Mouse (Mus musculus): Measurements from ENCODE around the gene Col2a1. TPM values are rescaled to one million over a fixed set of nuclear protein-coding genes. Genes with fewer than 3 reads are reported as not detected.

Gene Col2a1
- polyA plus RNA-seq, 1 experiment from 2014 or later, result 208 TPM

- no peak for DNase-seq (ENCODE audit: low spot score)
- Histone ChIP-seq H3K36me3 (ENCODE audit: control insufficient read depth, insufficient read depth, low read length) (peaks cover 8% of the 10 kb centered on the region), H3K9me3 (ENCODE audit: control insufficient read depth, low read length) (no peaks in the 10 kb centered on the region), H3K27me3 (ENCODE audit: control insufficient read depth, insufficient read depth, low read length) (no peaks in the 10 kb centered on the region), H3K4me3 (ENCODE audit: low read depth, low read length) (no peak overlapping the region), H3K4me1 (ENCODE audit: control insufficient read depth, insufficient read depth, low read length) (peaks cover 26% of the 10 kb centered on the region), H3K4me2 (ENCODE audit: low read depth) (peak overlapping the region; percentile 4; the same call in 1 of the 2 replicates), H3K27ac (ENCODE audit: low read depth, low read length) (peak overlapping the region; percentile 42; the same call in 1 of the 2 replicates), H3K9ac (ENCODE audit: low read length) (peak overlapping the region; percentile 18; the same call in 1 of the 2 replicates)
- WGBS, result 27% methylated on average over 13 of the region's 13 CpGs
- no peak for ATAC-seq (ENCODE audit: insufficient read depth, low FRiP score, low TSS enrichment)
Observed at GRCm38 (mm10) chr15:97999546-97999945, 4.9 kb downstream of the Col2a1 start.

DNA sequence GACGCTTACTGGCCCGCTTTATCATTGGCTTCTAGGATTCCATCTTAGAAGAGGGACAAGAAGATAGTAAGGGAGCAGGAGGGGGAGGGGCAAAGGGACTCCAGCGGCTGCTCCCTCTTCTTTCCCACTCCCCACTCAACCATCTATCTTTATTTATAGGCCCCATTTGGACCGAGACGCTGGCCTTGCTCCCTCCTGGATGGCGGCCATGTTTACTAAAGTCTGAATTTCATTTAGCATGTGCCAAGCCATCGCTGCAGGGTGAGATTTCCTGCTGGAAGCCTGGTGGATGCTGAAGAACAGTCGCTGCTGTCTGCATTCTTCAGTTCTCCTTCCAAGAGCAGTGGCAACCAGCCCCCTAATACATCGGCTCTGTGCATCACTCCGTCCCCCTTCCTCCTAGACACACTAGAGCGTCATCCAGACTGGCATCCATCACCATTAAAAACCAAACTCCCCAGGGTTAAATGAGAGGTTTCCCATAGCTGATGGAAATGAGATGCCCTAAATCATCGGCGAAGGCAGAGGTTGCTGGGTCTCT is 7.7 kb downstream of the Col2a1 start:
- H3K9ac ChIP-seq (ENCODE audit: low read length), result no peak overlapping the region
- H3K4me3 ChIP-seq (ENCODE audit: low read depth, low read length), result no peak overlapping the region
- no peak overlapping the region for H3K27ac ChIP-seq (ENCODE audit: low read depth, low read length)
- 74% methylated on average over 13 of the region's 13 CpGs for whole genome bisulfite sequencing
- DNase-seq (ENCODE audit: low spot score) (no peak), ATAC-seq (ENCODE audit: insufficient read depth, low FRiP score, low TSS enrichment) (no peak)
- peaks cover 10% of the 10 kb centered on the region for H3K36me3 ChIP-seq (ENCODE audit: control insufficient read depth, insufficient read depth, low read length)
- H3K4me1 ChIP-seq (ENCODE audit: control insufficient read depth, insufficient read depth, low read length), result peaks cover 40% of the 10 kb centered on the region
- no peak overlapping the region for H3K4me2 ChIP-seq (ENCODE audit: low read depth)
- H3K9me3 ChIP-seq (ENCODE audit: control insufficient read depth, low read length), result no peaks in the 10 kb centered on the region
- H3K27me3 ChIP-seq (ENCODE audit: control insufficient read depth, insufficient read depth, low read length), result no peaks in the 10 kb centered on the region

DNA sequence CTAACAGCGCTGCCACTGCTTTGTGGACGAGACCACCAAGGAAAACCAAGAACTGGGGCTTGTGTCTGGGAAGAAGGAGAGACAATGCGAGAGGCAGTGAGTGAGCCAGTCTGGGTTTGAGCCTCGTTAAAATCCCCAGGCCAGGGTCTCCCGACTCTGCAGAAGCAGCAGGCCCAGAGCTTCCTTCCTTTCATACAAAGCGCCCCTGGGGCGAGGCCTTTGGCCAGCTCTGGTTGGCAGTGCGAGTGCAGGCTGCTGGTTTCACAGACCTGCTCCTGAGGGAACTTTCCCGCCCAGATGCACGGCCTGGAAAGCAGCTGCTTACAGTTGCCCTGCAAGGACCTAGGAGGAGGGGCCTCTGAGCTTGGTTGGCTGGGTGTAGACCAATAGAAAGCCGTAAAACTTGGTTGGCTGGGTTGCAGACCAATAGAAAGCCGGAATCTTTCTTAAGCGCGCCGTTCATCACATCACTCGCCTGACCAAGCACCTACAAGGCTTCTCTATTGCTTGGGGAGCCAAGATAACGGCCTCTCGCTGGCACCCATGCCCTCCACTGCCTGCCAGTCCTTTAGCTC is 11.7 kb downstream of the Col2a1 start:
- Histone ChIP-seq H3K27ac (ENCODE audit: low read depth, low read length) (peak overlapping the region; percentile 83), H3K36me3 (ENCODE audit: control insufficient read depth, insufficient read depth, low read length) (peaks cover 14% of the 10 kb centered on the region; the same call in 1 of the 2 replicates), H3K4me3 (ENCODE audit: low read depth, low read length) (no peak overlapping the region), H3K4me1 (ENCODE audit: control insufficient read depth, insufficient read depth, low read length) (peaks cover 40% of the 10 kb centered on the region), H3K27me3 (ENCODE audit: control insufficient read depth, insufficient read depth, low read length) (no peaks in the 10 kb centered on the region), H3K9ac (ENCODE audit: low read length) (peak overlapping the region; percentile 48), H3K4me2 (ENCODE audit: low read depth) (peak overlapping the region; percentile 34), H3K9me3 (ENCODE audit: control insufficient read depth, low read length) (no peaks in the 10 kb centered on the region)
- DNase-seq (ENCODE audit: low spot score) (peak; percentile 88), ATAC-seq (ENCODE audit: insufficient read depth, low FRiP score, low TSS enrichment) (peak; percentile 94)
- WGBS, result 3% methylated on average over 18 of the region's 18 CpGs

GRCm38 (mm10) chr15:97992027-97992711 is 12.3 kb downstream of the Col2a1 start:
- WGBS, result 38% methylated on average over 13 of the region's 13 CpGs
- H3K4me3 ChIP-seq (ENCODE audit: low read depth, low read length), result no peak overlapping the region
- no peaks in the 10 kb centered on the region for H3K27me3 ChIP-seq (ENCODE audit: control insufficient read depth, insufficient read depth, low read length)
- H3K4me1 ChIP-seq (ENCODE audit: control insufficient read depth, insufficient read depth, low read length), result peaks cover 40% of the 10 kb centered on the region
- no peaks in the 10 kb centered on the region for H3K9me3 ChIP-seq (ENCODE audit: control insufficient read depth, low read length)
- ATAC-seq (ENCODE audit: insufficient read depth, low FRiP score, low TSS enrichment), result peak; percentile 9; the same call in 1 of the 2 replicates
- peaks cover 16% of the 10 kb centered on the region; the same call in 1 of the 2 replicates for H3K36me3 ChIP-seq (ENCODE audit: control insufficient read depth, insufficient read depth, low read length)
- DNase-seq (ENCODE audit: low spot score), result no peak
- peak overlapping the region; percentile 48 for H3K9ac ChIP-seq (ENCODE audit: low read length)
- peak overlapping the region; percentile 21 for H3K4me2 ChIP-seq (ENCODE audit: low read depth)
- H3K27ac ChIP-seq (ENCODE audit: low read depth, low read length), result peak overlapping the region; percentile 83

GRCm38 (mm10) chr15:97991285-97991895 is 13.1 kb downstream of the Col2a1 start:
- no peak overlapping the region for H3K4me2 ChIP-seq (ENCODE audit: low read depth)
- peak overlapping the region; percentile 83 for H3K27ac ChIP-seq (ENCODE audit: low read depth, low read length)
- H3K36me3 ChIP-seq (ENCODE audit: control insufficient read depth, insufficient read depth, low read length), result peaks cover 20% of the 10 kb centered on the region
- H3K9me3 ChIP-seq (ENCODE audit: control insufficient read depth, low read length), result no peaks in the 10 kb centered on the region
- DNase-seq (ENCODE audit: low spot score), result no peak
- H3K4me3 ChIP-seq (ENCODE audit: low read depth, low read length), result no peak overlapping the region
- H3K9ac ChIP-seq (ENCODE audit: low read length), result peak overlapping the region; percentile 11
- peaks cover 40% of the 10 kb centered on the region for H3K4me1 ChIP-seq (ENCODE audit: control insufficient read depth, insufficient read depth, low read length)
- H3K27me3 ChIP-seq (ENCODE audit: control insufficient read depth, insufficient read depth, low read length), result no peaks in the 10 kb centered on the region
- ATAC-seq (ENCODE audit: insufficient read depth, low FRiP score, low TSS enrichment), result no peak
- 11% methylated on average over 12 of the region's 12 CpGs for WGBS

GRCm38 (mm10) chr15:97990721-97991120 is 13.8 kb downstream of the Col2a1 start:
- DNase-seq (ENCODE audit: low spot score) (no peak), ATAC-seq (ENCODE audit: insufficient read depth, low FRiP score, low TSS enrichment) (no peak)
- H3K27ac ChIP-seq (ENCODE audit: low read depth, low read length), result peak overlapping the region; percentile 83
- H3K4me2 ChIP-seq (ENCODE audit: low read depth), result peak overlapping the region; percentile 17
- peak overlapping the region; percentile 11; the same call in 1 of the 2 replicates for H3K9ac ChIP-seq (ENCODE audit: low read length)
- H3K36me3 ChIP-seq (ENCODE audit: control insufficient read depth, insufficient read depth, low read length), result peaks cover 23% of the 10 kb centered on the region
- no peaks in the 10 kb centered on the region for H3K9me3 ChIP-seq (ENCODE audit: control insufficient read depth, low read length)
- WGBS, result 6% methylated on average over 4 of the region's 4 CpGs
- no peaks in the 10 kb centered on the region for H3K27me3 ChIP-seq (ENCODE audit: control insufficient read depth, insufficient read depth, low read length)
- peaks cover 40% of the 10 kb centered on the region for H3K4me1 ChIP-seq (ENCODE audit: control insufficient read depth, insufficient read depth, low read length)
- no peak overlapping the region for H3K4me3 ChIP-seq (ENCODE audit: low read depth, low read length)

DNA sequence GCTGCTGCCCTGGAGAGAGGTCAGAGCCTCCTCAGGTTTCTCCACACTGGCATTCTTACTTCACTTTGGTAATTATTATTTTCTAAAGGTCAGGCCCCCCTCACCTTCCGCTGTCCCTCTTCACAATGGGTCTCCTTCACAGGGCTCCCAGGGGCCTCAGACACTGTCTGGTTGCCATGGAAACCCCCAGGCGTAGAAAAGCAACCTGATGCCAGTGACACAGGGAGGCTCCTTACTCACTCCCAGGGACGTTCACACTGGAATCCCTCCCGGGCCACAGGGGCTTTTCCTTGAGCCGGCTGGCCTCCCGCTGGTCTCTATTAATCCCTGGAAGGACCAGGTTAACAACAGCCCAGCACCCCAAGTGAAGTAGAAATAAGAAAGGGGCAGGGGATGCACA is 14.4 kb downstream of the Col2a1 start:
- no peak overlapping the region for H3K4me3 ChIP-seq (ENCODE audit: low read depth, low read length)

DNA sequence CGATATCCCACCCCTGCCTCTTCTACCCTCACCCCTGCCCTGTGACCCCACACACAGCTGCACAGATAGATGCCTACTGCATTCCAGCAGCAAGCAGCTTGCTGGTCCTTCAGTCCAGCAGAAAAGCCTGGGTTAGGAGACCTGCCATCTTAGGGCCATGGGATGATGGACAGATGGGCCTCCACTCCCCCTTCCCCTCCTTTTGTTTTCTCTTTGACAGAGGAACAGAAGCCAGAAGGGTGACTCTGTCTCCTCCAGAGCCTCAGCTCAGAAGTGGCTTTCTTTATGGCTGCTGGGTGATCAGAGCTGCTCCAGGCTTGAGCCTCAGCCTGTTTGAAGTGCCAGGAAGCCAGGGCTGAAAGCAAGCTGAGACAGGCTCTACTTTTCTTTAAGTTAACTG is 15.0 kb downstream of the Col2a1 start:
- no peaks in the 10 kb centered on the region for H3K9me3 ChIP-seq (ENCODE audit: control insufficient read depth, low read length)
- H3K36me3 ChIP-seq (ENCODE audit: control insufficient read depth, insufficient read depth, low read length), result peaks cover 30% of the 10 kb centered on the region
- H3K9ac ChIP-seq (ENCODE audit: low read length), result peak overlapping the region; percentile 1; the same call in 1 of the 2 replicates
- H3K4me2 ChIP-seq (ENCODE audit: low read depth), result peak overlapping the region; percentile 2; the same call in 1 of the 2 replicates
- WGBS, result 18% methylated on average over 1 of the region's 1 CpGs
- H3K4me1 ChIP-seq (ENCODE audit: control insufficient read depth, insufficient read depth, low read length), result peaks cover 40% of the 10 kb centered on the region
- H3K4me3 ChIP-seq (ENCODE audit: low read depth, low read length), result no peak overlapping the region
- ATAC-seq (ENCODE audit: insufficient read depth, low FRiP score, low TSS enrichment) (no peak), DNase-seq (ENCODE audit: low spot score) (peak; percentile 49)
- peak overlapping the region; percentile 83 for H3K27ac ChIP-seq (ENCODE audit: low read depth, low read length)
- H3K27me3 ChIP-seq (ENCODE audit: control insufficient read depth, insufficient read depth, low read length), result no peaks in the 10 kb centered on the region

More for the DNA sequence above, 14.4 kb downstream of the Col2a1 start:
- 0% methylated on average over 6 of the region's 6 CpGs for WGBS
- peak; percentile 85 for DNase-seq (ENCODE audit: low spot score)
- Histone ChIP-seq H3K4me2 (ENCODE audit: low read depth) (peak overlapping the region; percentile 24), H3K27ac (ENCODE audit: low read depth, low read length) (peak overlapping the region; percentile 83), H3K9me3 (ENCODE audit: control insufficient read depth, low read length) (no peaks in the 10 kb centered on the region), H3K36me3 (ENCODE audit: control insufficient read depth, insufficient read depth, low read length) (peaks cover 28% of the 10 kb centered on the region), H3K9ac (ENCODE audit: low read length) (no peak overlapping the region), H3K27me3 (ENCODE audit: control insufficient read depth, insufficient read depth, low read length) (no peaks in the 10 kb centered on the region), H3K4me1 (ENCODE audit: control insufficient read depth, insufficient read depth, low read length) (peaks cover 40% of the 10 kb centered on the region)
- peak; percentile 64 for ATAC-seq (ENCODE audit: insufficient read depth, low FRiP score, low TSS enrichment)

Data from neural tube, embryonic 11.5 days (tissue).